Mouse (Mus musculus) G1E (cell line): ENCODE measurements at regions not wholly inside any gene's neighbourhood (a gene's known extent, or its start where the extent isn't known, plus 50 kb on each side); places are given as distances from the start of the nearest gene placed in this dataset.

ENCODE experiments used
- ATAC-seq: 2 replicates; pipeline ENCODE4 v1.8.0; 2016; ENCODE audit warnings: mild to moderate bottlenecking; ENCODE audit not compliant: insufficient number of reproducible peaks, poor library complexity, low FRiP score, severe bottlenecking; ENCODE audit errors: extremely low read depth
- DNase-seq: peaks from one replicate; pipeline ENCODE4 v3.0.0; 2012; ENCODE audit warnings: low spot score
- H3K27me3 ChIP-seq: 2 replicates; pipeline ENCODE4 v1.6.1; 2012; ENCODE audit warnings: mild to moderate bottlenecking, low read length, inconsistent platforms; ENCODE audit not compliant: insufficient read depth
- H3K36me3 ChIP-seq: replicated peaks from 2 replicates; pipeline ENCODE3; 2012; ENCODE audit warnings: mild to moderate bottlenecking, inconsistent platforms
- H3K4me1 ChIP-seq: 2 replicates; pipeline ENCODE4 v1.6.1; 2012; ENCODE audit warnings: low read depth, low read length, inconsistent platforms, mixed read lengths; ENCODE audit not compliant: insufficient read depth
- H3K4me3 ChIP-seq: 2 replicates; pipeline ENCODE4 v1.5.1; 2012; ENCODE audit warnings: low read depth, mild to moderate bottlenecking, inconsistent platforms, low read length, moderate library complexity, mixed read lengths
- H3K9me3 ChIP-seq: replicated peaks from 2 replicates; pipeline ENCODE4 v1.6.1; 2012; ENCODE audit warnings: inconsistent platforms
- CTCF ChIP-seq: IDR thresholded peaks from 2 replicates; pipeline ENCODE4 v1.5.1; 2012; ENCODE audit warnings: low read depth, low read length, inconsistent platforms, mixed read lengths
- GATA1 ChIP-seq: IDR thresholded peaks from 2 replicates; pipeline ENCODE4 v1.6.1; 2012; ENCODE audit warnings: borderline replicate concordance, low read length, inconsistent platforms, mixed read lengths
- GATA2 ChIP-seq: IDR thresholded peaks from 2 replicates; pipeline ENCODE4 v1.6.1; 2012; ENCODE audit warnings: low read depth, low read length, inconsistent platforms, borderline replicate concordance
- POLR2AphosphoS5 ChIP-seq: IDR thresholded peaks from 2 replicates; pipeline ENCODE4 v1.6.1; 2012; ENCODE audit warnings: low read depth, low read length, inconsistent platforms; ENCODE audit not compliant: insufficient replicate concordance
- TAL1 ChIP-seq: conservative IDR thresholded peaks from 2 replicates; pipeline ENCODE4 v1.6.1; 2012; ENCODE audit warnings: low read depth, low read length, inconsistent platforms, mixed read lengths

DNA sequence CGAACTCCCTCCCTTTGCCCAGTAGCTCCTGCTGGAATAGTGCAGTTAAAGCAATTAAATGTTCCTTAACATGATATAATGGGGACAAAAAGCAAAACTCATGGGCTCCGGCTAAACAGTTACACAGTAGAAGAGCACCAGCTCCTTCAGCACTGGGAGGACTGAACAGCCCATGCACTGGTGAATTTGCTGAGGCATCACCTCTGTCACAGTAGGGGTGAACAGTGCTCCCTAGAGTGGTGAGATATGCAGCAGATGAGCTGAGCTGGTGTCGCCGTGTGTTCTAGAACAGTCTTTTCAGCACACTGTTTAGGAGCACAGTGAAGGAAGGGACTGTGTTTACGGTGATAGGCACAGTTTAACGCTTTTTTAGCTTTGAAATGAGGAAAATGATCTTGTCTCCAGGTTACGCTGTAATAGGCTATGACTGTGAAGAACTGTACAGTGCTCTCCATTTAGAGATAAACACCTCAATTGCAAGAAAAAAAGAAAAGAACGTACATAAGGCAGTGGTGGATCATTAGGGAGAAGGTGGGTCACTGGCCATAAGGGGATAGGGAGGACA is 162.4 kb upstream of the Tgfbr2 start:
- H3K27me3 ChIP-seq: no peaks in the 10 kb centered on the region
- H3K36me3 ChIP-seq: no peaks in the 10 kb centered on the region
- no peak for ATAC-seq
- TF ChIP-seq TAL1 (no peak), GATA1 (no peak), CTCF (no peak), GATA2 (no peak), POLR2AphosphoS5 (no peak)
- H3K4me1 ChIP-seq: no peaks in the 10 kb centered on the region
- no peak overlapping the region for H3K4me3 ChIP-seq
- DNase-seq: no peak
- H3K9me3 ChIP-seq: peaks cover 33% of the 10 kb centered on the region

DNA sequence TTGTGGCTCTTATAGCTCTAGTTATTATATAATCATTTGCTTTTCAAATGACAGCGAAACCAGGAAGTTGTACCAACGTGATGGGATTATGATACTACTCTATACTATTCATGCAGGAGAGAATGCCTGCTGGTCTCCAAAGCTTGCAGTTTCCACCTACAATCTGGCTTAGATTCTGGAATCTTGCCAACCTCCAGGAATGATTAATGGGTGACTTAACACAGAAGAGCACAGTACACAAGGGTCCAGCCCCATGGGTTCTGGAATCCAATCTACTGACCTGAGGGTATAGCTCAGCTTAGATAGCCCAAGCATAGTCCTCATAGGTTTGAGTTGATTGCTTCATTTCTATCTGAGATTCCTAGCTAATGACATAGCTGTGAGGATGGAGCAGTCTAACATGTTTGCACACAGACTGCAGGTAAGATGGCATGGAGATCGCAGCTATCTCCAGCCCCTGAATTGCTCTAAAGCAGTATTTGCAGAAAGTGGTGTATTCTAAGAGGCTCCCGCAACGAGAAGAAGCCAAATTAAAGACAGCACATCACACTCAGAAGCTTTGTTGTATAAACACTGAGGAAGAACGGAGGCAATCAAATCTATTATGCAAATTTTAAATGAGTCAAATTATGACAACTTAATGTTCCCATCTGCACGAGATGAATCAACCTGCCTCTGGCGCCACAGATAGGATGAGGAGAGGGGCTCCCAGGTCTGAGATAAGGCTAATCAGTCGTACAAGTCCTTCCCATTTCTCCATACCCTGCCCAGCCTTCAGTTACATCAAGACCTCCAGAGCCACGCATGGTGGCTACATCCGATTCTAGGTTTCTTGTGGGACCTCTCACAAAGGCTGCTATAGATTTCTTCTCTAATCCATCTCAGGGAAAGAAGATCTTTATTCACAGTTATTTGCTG is 160.7 kb upstream of the Tgfbr2 start:
- Histone ChIP-seq H3K9me3 (peaks cover 42% of the 10 kb centered on the region), H3K27me3 (no peaks in the 10 kb centered on the region), H3K4me3 (no peak overlapping the region), H3K4me1 (no peaks in the 10 kb centered on the region), H3K36me3 (no peaks in the 10 kb centered on the region)
- ATAC-seq: no peak
- TF ChIP-seq GATA2 (no peak), GATA1 (no peak), POLR2AphosphoS5 (no peak), CTCF (no peak), TAL1 (no peak)
- DNase-seq: no peak

DNA sequence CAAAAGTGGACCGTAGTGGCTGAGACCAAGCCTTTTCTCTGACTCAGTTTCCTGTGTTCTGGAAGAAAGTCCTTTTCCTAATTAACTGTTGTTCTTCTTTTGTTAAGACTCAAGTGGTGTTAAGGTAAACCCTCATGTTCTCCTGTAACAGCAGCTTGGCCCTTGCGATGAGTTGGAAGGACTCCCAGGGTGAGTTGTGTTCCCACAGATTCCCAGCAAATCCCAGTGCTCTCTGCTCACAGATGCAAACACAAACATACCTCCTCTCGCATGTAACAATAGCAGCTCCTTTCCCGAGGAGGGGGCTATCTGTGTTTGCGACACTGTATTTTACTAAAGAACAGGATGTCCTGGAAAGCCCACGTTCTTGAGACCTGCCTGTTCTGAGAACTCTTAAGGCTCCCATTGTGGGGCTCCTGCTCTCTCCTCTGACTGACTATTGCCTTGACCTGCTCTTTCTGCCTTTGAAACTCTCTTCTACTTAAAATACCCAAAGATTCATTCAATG is 158.8 kb upstream of the Tgfbr2 start:
- H3K36me3 ChIP-seq: no peaks in the 10 kb centered on the region
- H3K27me3 ChIP-seq: no peaks in the 10 kb centered on the region
- no peaks in the 10 kb centered on the region for H3K4me1 ChIP-seq
- no peak for DNase-seq
- no peak for ATAC-seq
- H3K4me3 ChIP-seq: no peak overlapping the region
- no peak for TF ChIP-seq CTCF
- no peak for TF ChIP-seq POLR2AphosphoS5
- TF ChIP-seq TAL1: no peak
- TF ChIP-seq GATA1: no peak
- no peak for TF ChIP-seq GATA2
- H3K9me3 ChIP-seq: peaks cover 44% of the 10 kb centered on the region

DNA sequence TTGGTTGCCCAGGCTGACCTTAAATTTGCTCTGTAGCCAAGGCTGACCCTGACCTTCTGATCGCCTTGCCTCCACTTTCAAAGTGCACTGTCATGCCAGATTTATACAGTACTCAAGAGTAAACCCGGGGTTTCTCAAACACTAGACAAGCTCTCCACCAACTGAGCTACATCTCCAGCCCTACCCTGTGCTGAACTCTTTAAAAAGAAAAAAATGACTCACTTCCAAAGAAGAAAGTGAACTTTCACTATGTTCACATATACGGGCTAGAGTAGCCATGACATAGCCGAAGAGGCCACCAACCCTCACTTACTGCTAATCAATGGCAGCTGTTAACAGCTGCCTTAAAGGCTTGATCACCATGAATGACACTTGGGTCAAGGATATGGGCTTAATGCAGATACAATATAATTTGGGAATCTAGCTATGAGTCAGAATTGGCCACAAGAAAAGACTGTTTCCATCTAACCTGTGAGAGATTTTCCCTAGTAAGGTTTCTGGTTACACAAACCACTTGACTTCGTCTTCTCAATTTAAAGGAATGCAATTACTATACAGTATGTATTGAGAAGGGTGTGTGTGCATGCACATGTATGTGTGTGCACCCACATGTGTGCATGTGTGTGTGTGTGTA is 157.4 kb upstream of the Tgfbr2 start:
- TF ChIP-seq GATA1 (no peak), TAL1 (no peak)

DNA sequence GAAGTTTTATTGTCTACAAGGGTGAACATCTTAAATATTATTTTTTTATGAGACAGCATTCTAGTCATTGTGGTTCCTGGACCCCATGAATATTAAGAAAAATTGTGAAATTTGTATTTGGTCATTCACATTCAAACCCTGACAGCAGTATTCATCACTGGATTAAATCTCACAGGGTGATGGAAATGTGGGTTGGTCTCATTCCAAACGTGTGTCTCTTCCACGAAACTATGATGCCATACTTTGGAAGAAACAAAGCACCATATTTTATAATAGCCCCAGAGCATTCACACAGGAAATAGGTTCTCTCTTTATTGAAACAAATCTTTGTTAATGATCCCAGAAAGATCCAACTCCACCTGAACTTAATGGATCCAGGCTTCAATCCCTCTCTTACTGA is 156.2 kb upstream of the Tgfbr2 start:
- DNase-seq: no peak
- Histone ChIP-seq H3K9me3 (peaks cover 47% of the 10 kb centered on the region), H3K4me1 (no peaks in the 10 kb centered on the region), H3K4me3 (no peak overlapping the region), H3K27me3 (no peaks in the 10 kb centered on the region), H3K36me3 (no peaks in the 10 kb centered on the region)
- TF ChIP-seq GATA2 (no peak), TAL1 (no peak), GATA1 (no peak), CTCF (no peak), POLR2AphosphoS5 (no peak)
- no peak for ATAC-seq

More for the DNA sequence above, 157.4 kb upstream of the Tgfbr2 start:
- H3K9me3 ChIP-seq: peaks cover 47% of the 10 kb centered on the region
- no peaks in the 10 kb centered on the region for H3K4me1 ChIP-seq
- no peaks in the 10 kb centered on the region for H3K27me3 ChIP-seq
- H3K36me3 ChIP-seq: no peaks in the 10 kb centered on the region
- no peak overlapping the region for H3K4me3 ChIP-seq
- no peak for ATAC-seq
- no peak for DNase-seq

DNA sequence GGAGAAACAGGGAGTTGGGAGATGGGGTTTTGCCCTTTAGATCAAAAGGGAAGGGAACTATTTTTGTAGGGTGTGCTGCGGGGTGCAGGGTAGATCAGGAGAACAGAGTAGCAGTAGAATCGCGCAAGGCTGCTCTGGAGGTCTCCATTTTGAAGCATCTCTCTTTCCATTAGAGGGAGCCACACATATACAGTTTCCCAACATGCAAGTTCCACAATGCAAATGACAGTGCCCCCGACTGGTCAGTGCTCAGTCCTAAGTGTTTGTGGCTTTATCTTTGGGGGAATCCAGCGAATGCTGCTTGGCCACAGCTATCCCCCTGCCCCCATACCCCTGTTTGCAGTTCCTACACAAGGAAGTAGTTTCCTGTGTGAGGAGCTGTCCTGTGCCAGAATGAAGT is 155.6 kb upstream of the Tgfbr2 start:
- Histone ChIP-seq H3K27me3 (no peaks in the 10 kb centered on the region), H3K4me3 (no peak overlapping the region), H3K9me3 (peaks cover 44% of the 10 kb centered on the region), H3K4me1 (no peaks in the 10 kb centered on the region), H3K36me3 (no peaks in the 10 kb centered on the region)
- no peak for DNase-seq
- ATAC-seq: no peak
- TF ChIP-seq POLR2AphosphoS5 (no peak), GATA1 (no peak), GATA2 (no peak), TAL1 (no peak), CTCF (no peak)
